Mouse (Mus musculus): ENCODE results near the gene Epor. TPM values are rescaled to one million over a fixed set of nuclear protein-coding genes. Genes with fewer than 3 reads are reported as not detected.
A peak's percentile ranks its signal among the peaks of the same experiment; 100 is the strongest.

The Epor gene
- total RNA-seq (2021) = 1 to 10 TPM; 1.7 to 2.1 TPM

DNA sequence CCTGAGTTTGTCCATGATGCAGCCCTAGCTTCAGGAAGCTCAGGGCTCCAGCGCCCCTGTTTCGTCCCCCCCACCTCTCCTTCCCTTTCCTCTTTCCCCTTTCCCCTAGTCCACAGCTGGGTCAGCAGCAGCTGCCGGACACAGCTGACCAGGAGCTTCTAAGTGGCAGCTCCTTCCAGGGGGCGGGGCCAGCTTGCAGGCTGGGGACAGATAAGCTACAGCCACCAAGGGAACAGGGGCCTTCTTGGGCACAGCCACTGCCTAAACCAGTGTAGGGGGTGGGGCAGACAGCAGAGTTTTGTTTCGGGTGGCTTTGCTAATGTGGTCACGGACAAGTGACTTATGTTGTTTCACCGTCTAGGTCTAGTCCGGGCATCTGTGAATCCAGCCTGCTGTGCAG lies at the start of gene Epor:
TSS of gene Epor (minus strand) at position 90 of the 400 bp plus-strand sequence.
- DNase-seq = peak; percentile 68

GRCm38 (mm10) chr9:22012731-22013130 lies 49.4 kb upstream of the Epor start:
- no peak for DNase-seq

GRCm38 (mm10) chr9:22011055-22011454 lies 47.7 kb upstream of the Epor start:
- no peak for DNase-seq

GRCm38 (mm10) chr9:22004546-22004945 lies 41.2 kb upstream of the Epor start:
- no peak for DNase-seq

DNA sequence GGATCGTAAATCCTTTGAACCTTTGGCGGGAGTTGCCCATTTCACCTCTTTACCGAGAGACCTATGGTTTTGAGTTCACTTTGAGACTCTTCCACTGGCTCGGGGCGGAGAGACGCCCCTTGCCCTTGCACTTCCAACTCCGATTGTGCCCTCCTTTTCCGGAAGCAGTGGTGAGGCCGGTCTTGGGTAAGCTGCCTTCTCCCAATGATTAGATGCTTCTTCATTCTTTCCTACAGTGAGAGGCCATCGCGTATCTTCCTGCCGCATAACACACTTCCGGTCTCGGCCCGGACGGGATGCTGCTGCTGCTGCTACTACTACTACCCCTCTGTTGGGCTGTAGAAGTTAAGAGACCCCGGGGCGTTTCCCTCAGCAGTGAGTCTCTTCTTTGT lies 39.9 kb upstream of the Epor start:
- peak; percentile 44 for DNase-seq

DNA sequence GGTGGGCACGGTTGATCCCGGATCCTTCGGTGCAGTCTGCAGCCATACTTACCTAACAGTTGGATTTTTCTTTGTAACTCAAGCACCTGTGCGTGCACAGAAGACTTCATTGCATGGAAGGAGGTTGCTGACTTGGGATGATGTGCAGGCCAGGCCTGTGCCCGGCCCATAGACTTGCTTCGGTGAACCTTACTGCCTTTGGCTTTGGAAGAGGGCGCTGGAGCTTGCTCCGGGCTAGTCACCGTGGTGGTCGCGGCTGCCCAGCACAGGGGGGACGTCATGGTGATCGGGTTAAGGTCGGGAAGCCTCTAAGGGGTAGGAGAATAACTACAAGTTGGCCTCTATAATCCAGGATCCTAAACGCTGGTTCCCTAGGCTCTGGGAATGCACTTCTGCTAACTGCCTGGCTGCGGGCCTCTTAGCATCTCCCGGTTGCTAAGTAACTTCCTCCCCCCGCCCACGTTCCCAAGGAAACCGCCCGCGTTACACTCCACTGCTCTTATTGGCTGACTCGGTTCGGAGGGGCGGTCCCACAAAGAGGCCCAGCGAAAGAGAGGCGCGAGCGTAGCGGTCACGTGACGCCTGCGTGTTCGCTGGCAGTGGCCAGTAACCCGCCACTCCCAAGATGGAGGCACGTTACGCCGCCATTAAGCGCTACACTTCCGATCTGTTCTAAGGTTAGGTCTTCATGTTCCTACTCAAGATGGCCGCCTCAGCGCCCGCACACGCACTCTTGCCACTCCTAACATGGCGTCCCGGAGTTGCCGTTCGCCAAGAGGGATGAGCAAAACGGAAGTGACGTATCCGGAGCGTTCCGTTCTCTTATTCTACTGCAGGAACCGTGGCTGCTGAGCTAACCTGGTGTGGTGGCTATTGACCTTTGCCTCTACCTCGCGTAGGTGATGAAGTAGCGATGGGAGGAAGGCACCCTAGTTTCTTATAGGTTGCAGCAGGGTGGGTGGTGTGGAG lies 39.2 kb upstream of the Epor start, which contains the start of the genes Ccdc151 and Prkcsh:
TSS of gene Ccdc151 (minus strand) at position 441 of the 969 bp plus-strand sequence.
TSS of gene Prkcsh (plus strand) at position 613 of the 969 bp plus-strand sequence.
- peak; percentile 99 for DNase-seq

- DNase-seq = no peak
Observed at GRCm38 (mm10) chr9:22001633-22002032, 38.3 kb upstream of the Epor start.

GRCm38 (mm10) chr9:22000296-22000695 lies 37.0 kb upstream of the Epor start:
- no peak for DNase-seq

- DNase-seq = no peak
Observed at GRCm38 (mm10) chr9:21996178-21996867, 33.0 kb upstream of the Epor start.

DNA sequence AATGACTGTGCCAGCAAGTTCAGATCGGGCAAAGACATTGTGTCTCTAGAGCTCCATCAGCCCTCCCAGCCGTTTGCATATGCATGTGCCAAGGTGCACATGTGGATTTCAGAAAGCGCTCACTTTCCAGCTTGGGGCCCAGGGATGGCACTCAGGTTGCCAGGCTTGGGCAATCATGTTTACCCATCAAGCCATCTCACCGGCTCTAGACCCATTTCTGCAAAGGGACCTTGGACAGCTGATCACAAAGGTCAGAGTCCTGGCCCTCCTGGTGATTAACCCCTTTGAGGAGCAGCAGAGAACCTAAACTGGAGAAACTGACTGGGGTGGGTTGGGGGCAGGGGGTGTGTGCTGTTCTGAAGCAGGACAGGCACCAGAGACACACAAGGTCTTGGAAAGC lies 28.9 kb upstream of the Epor start:
- no peak for DNase-seq

GRCm38 (mm10) chr9:21989230-21990110 lies 26.2 kb upstream of the Epor start, which contains the start of gene Rgl3:
Gene Rgl3, minus strand, starts transcription at chr9:21989446.
- DNase-seq = peak; percentile 54

DNA sequence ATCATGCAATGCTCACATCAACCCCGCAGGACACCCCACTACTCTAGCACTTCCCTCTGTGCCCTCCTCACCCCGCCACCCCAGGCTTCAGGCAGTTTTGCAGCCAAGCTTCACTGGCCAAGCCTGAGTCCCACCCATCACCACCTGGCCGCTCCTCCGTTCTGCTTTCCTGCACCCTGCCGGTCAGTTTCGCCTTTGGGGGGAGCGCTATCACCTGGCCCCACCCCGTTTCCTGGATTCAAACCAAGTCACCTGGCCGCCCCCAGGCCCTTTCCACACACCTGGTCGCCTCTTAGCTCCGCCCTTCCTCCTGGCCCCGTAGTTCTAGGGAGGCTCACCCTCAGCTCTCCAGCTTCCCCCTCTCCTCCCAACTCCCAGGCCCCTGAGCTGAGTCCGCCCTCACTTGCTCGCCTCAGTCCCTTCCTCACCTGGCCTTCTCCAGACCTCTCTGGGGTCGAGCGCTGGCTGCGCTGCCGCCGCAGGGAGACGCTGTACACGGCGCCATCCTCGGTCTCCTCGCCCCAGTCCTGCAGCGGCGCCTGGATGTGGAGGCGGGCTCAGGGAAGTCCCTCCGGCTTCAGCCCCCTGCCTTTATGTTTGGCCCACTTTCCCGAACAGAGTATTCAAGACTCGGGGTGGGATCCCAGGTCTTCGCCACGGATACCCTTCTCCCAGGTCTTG lies 25.3 kb upstream of the Epor start:
- DNase-seq = no peak

GRCm38 (mm10) chr9:21987592-21988342 lies 24.5 kb upstream of the Epor start:
- DNase-seq = no peak

DNA sequence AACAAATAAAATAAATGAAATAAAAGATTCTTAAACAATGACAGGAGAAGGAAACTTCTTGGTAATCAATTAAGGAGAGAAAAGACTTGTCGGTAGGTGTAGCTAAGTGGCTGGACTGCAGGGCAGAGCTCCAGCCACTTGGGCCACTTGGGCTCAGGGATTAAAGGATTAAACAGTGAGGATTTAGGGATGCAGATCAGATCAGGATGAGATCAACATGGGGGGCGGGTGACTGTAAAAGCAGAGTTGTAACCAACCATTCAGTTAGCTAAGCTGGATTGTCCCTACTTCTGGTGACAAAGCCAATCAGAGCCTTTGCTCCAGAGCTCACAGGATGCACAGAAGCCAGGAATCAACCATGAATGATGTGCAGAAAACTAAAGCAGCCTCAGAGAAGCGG lies 20.6 kb upstream of the Epor start:
- DNase-seq = no peak

- DNase-seq = no peak
Observed at GRCm38 (mm10) chr9:21978398-21979128, 15.3 kb upstream of the Epor start.

GRCm38 (mm10) chr9:21977972-21978371 lies 14.7 kb upstream of the Epor start:
- peak; percentile 41 for DNase-seq

DNA sequence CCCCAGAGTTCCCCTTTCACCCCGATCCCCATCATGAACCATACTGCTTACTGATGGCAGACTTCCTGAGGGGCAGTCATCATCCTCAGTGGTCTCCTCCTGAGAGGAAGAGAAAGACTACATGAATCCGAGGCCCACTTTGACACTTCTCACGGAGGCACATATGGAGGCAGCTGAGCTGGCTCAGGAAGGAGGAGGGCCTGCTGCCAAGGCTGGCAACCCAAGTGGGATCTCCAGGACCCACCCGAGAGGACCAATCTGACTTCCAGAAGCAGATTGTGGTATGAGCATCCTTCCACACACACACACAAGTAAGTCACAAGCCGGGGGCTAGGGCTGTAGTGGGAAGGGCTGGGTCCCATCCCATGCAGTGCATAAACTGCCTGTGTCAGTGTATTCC lies 14.0 kb upstream of the Epor start:
- no peak for DNase-seq

DNA sequence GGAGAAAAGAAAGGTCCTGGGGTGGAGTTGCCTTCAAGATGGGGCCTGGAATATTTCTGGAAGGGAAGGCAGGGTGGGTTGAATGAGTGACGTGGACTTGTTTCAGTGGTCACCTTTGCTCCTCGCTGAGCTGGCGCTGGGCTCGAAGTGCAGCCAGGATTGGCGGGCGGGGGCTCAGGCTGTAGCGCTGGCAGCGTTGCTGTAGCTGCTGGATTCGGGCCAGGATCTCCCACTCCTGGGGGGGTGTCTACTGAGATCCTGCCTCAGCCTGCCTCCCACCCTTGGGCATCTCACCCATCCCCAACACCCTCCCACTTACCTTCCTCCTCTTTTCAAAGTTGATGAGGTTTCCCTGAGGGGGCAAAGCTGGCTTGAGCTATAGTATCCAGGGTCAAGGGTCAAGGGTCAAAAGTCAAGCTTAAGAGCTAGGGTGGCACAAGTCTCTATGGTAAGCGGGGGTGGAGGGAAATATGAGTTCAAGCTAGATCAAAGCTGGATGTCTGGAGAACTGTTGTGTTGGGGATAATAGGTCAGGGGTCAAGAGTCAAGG lies 13.4 kb upstream of the Epor start:
- DNase-seq = no peak

GRCm38 (mm10) chr9:21969304-21969703 lies 6.0 kb upstream of the Epor start:
- DNase-seq = no peak

DNA sequence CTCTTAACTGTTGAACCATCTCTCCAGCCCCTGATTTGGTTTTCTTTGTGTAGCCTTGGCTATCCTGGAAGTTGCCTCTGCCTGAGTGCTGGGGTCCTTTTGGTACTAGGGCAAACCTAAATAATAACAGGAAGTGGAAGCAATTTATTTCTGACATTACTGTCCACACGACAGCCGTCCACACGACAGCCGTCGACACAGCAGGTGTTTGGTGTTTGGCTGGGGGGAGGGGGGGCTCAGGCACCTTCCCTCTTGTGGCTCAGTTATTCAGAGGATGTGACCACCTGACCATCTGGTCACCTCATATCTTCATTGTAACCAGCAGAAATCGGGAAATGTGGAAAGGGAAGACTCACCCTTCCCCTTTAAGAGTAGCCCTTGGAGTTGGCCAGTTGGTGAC lies 5.6 kb upstream of the Epor start:
- no peak for DNase-seq
